Mouse (Mus musculus): Measurements from ENCODE around the gene Gsap.

GRCm38 (mm10) chr5:21171336-21171735, 14.7 kb upstream of the Gsap start:
- TF ChIP-seq CTCF (IDR thresholded peaks at IDR 0.05), result no peak
- no peak for TF ChIP-seq EP300 (IDR thresholded peaks at IDR 0.05; ENCODE audit: insufficient read depth, low read depth, low read length)

Data from heart, adult 2 months (tissue).